Mouse (Mus musculus): ENCODE results near the gene Tarbp1. TPM values are rescaled to one million over a fixed set of nuclear protein-coding genes. Genes with fewer than 3 reads are reported as not detected.

The Tarbp1 gene
- polyA plus RNA-seq (2014; fragmentation: Nextera tagmentation; extraction: Ambion mirVana), result 2.1 and 2.3 TPM in 2 replicates

DNA sequence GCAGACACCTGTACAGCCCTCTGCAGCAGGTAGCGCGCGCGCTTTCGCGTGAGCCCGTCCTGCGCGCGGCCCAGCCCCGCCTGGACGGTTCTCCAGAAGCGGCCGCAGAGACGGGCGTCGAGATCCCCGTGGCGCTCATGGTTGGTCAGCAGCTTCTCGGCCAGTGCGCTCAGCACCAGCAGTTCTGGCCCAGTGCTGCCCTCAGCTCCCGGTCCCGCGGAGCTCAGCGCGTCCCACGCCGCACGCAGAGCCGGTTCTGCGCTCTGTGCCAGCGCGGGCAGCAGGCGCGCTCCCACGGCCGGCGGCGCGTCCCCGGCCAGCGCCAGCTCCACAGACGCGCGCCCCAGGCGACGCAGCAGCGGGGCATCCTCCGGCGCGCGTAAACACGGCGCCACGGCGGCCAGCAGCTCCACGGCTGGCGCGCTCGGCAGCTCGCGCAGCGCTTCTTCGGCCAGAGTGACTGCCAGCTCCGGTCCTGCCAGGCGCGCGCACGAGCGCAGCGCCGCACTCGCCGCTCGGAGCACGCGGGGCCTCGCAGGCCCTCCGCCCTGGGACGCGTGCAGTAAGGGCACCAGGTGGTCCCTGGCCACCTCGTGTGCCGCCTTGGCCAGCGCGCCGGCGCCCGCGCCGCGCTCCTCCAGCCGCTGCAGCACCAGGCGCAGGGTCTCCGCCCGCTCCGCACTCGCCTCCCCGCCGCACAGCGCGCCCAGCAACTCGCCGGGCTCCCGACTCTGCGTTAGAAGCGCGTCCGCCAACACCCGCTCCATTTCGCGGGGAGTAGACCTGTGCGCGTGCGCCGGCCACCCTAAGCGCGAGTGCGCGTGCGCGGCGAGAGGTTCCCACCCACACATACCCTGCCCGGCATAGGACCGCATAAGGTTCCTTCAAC lies at the start of gene Tarbp1:
Tarbp1 (minus strand) TSS at position 767 of the 889 bp plus-strand sequence.
- H3K4me3 ChIP-seq (ENCODE audit: control insufficient read depth in 1 of 2, insufficient read depth in 1 of 2, low read depth in 1 of 2, low read length in 2 of 2), result peak within 1 kb of the TSS; percentile 57 to 91
- peak within 1 kb of the TSS; percentile 37 to 82; a peak in 3 of 4 replicates for H3K27ac ChIP-seq (replicated peaks in 1 of 2; ENCODE audit: control insufficient read depth in 1 of 2, insufficient read depth in 1 of 2, low read depth in 2 of 2, low read length in 2 of 2)
- H3K27me3 ChIP-seq (ENCODE audit: control insufficient read depth, insufficient read depth, low read length), result peaks cover 7% of the 10 kb centered on the region; the same call in 1 of the 2 replicates
- WGBS, result under 1% methylated on average over 121 of the region's 124 CpGs
- H3K4me1 ChIP-seq (ENCODE audit: control insufficient read depth in 2 of 2, insufficient read depth in 2 of 2, low read length in 2 of 2), result peaks cover 6 to 12% of the 10 kb centered on the region in 2 experiments
- peak; percentile 93 for ATAC-seq (ENCODE audit: insufficient number of reproducible peaks, insufficient read depth, low FRiP score, low read depth)
- H3K4me2 ChIP-seq (ENCODE audit: low read length), result peak within 1 kb of the TSS; percentile 94
- no peaks in the 10 kb centered on the region for H3K9me3 ChIP-seq (ENCODE audit: control insufficient read depth, low read length)
- peak within 1 kb of the TSS; percentile 86 for H3K9ac ChIP-seq (ENCODE audit: low read length)
- peaks cover 16% of the 10 kb centered on the region for H3K36me3 ChIP-seq (ENCODE audit: control insufficient read depth, insufficient read depth, low read length)

DNA sequence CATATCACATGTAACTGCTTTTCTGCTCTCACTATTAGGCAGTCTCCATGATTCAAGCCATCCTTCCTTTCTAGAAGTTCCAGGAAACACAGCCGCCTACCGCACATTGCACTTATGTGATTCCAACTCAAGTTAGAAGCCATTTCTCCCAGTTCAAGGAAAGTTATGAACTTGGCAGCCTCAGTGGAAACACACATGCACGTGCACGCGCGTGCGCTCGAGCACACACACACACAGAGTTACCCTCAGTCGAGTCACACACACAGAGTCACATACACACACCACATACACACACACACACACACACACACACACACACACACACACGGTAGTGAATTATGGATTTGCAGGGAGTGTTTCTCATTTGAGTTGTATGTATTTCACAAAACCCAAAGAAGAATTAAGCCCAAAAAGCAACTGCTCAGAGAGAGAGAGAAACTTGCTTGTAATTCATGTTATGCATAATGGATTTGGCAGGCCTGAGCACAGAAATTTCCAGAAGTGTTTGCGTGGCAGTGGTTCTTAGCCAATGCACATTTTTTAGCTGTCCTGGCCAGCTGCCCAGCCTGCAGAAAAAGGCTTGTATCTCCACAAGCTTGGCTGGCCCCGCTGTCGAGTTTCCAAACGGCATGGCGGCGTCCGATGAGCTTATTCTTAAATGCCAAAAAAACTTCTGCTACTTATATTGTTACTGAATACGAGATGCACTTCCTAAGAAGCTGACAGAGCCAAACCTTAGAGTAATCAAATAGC lies 49.5 kb upstream of the Tarbp1 start:
- Histone ChIP-seq H3K4me3 (ENCODE audit: control insufficient read depth in 1 of 2, insufficient read depth in 1 of 2, low read depth in 1 of 2, low read length in 2 of 2) (no peak overlapping the region), H3K4me2 (ENCODE audit: low read length) (no peak overlapping the region), H3K36me3 (ENCODE audit: control insufficient read depth, insufficient read depth, low read length) (no peaks in the 10 kb centered on the region), H3K27ac (replicated peaks in 1 of 2; ENCODE audit: control insufficient read depth in 1 of 2, insufficient read depth in 1 of 2, low read depth in 2 of 2, low read length in 2 of 2) (peak overlapping the region; percentile 88 to 93), H3K4me1 (ENCODE audit: control insufficient read depth in 2 of 2, insufficient read depth in 2 of 2, low read length in 2 of 2) (peaks cover 52 to 63% of the 10 kb centered on the region in 2 experiments), H3K27me3 (ENCODE audit: control insufficient read depth, insufficient read depth, low read length) (no peaks in the 10 kb centered on the region), H3K9me3 (ENCODE audit: control insufficient read depth, low read length) (no peaks in the 10 kb centered on the region), H3K9ac (ENCODE audit: low read length) (peak overlapping the region; percentile 41)
- WGBS, result 47% methylated on average over 18 of the region's 18 CpGs
- ATAC-seq (ENCODE audit: insufficient number of reproducible peaks, insufficient read depth, low FRiP score, low read depth), result no peak

DNA sequence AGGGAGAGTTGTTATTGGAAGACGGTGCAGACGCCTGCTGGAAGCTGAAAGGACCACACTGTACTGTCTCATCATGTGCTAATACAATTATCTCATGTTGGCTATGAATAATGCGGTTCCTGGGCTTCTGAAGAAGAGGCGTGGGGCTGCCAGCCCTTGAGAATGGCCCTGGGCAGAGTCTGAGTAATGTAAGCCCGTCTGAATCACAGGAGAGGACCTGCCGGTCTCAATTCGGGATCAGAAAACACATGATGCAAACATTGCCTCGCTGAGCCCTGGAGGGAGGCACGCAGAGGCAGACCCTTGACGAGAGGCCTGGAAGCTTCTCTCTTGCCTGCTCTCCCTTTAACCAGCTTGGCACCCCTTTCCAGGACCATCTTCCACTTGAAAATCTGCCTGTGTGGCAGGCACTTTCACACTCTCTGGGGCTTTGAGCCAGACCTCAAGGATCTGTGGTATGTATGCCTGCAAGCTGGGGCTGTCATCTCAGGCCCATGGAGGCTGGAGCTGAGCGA lies 48.3 kb upstream of the Tarbp1 start:
- 62% methylated on average over 11 of the region's 11 CpGs for WGBS
- no peak overlapping the region for H3K4me2 ChIP-seq (ENCODE audit: low read length)
- no peaks in the 10 kb centered on the region for H3K36me3 ChIP-seq (ENCODE audit: control insufficient read depth, insufficient read depth, low read length)
- no peaks in the 10 kb centered on the region for H3K9me3 ChIP-seq (ENCODE audit: control insufficient read depth, low read length)
- H3K27me3 ChIP-seq (ENCODE audit: control insufficient read depth, insufficient read depth, low read length), result no peaks in the 10 kb centered on the region
- no peak overlapping the region for H3K9ac ChIP-seq (ENCODE audit: low read length)
- no peak overlapping the region for H3K4me3 ChIP-seq (ENCODE audit: control insufficient read depth in 1 of 2, insufficient read depth in 1 of 2, low read depth in 1 of 2, low read length in 2 of 2)
- H3K27ac ChIP-seq (replicated peaks in 1 of 2; ENCODE audit: control insufficient read depth in 1 of 2, insufficient read depth in 1 of 2, low read depth in 2 of 2, low read length in 2 of 2), result peak overlapping the region; percentile 52 to 93
- no peak for ATAC-seq (ENCODE audit: insufficient number of reproducible peaks, insufficient read depth, low FRiP score, low read depth)
- H3K4me1 ChIP-seq (ENCODE audit: control insufficient read depth in 2 of 2, insufficient read depth in 2 of 2, low read length in 2 of 2), result peaks cover 40 to 61% of the 10 kb centered on the region in 2 experiments

DNA sequence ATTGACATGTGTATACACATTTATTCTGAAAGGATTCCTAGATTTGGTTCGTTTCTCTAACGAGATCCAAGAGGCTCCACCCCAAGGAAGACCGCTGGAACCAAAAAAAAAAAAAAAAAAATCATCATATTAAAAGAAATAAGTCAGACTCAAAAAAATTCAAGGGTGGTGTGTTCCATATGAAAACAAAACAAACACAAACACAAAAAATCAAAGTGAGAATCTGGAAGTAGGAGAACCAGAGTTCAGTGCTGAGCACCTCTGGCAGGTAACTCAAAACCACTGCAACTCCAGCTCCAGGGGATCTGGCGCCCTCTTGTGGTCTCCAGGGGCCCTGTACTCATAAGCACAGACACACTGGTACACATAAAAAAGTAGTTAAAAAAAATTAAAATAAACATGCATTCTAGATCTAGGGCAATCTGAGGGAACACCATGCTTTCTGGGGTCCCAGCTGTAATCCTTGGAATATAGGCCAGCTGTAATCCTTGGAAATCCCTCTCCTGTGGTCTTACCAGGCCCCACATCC lies 44.6 kb upstream of the Tarbp1 start:
- ATAC-seq (ENCODE audit: insufficient number of reproducible peaks, insufficient read depth, low FRiP score, low read depth), result no peak
- 90% methylated on average over 4 of the region's 4 CpGs for WGBS

DNA sequence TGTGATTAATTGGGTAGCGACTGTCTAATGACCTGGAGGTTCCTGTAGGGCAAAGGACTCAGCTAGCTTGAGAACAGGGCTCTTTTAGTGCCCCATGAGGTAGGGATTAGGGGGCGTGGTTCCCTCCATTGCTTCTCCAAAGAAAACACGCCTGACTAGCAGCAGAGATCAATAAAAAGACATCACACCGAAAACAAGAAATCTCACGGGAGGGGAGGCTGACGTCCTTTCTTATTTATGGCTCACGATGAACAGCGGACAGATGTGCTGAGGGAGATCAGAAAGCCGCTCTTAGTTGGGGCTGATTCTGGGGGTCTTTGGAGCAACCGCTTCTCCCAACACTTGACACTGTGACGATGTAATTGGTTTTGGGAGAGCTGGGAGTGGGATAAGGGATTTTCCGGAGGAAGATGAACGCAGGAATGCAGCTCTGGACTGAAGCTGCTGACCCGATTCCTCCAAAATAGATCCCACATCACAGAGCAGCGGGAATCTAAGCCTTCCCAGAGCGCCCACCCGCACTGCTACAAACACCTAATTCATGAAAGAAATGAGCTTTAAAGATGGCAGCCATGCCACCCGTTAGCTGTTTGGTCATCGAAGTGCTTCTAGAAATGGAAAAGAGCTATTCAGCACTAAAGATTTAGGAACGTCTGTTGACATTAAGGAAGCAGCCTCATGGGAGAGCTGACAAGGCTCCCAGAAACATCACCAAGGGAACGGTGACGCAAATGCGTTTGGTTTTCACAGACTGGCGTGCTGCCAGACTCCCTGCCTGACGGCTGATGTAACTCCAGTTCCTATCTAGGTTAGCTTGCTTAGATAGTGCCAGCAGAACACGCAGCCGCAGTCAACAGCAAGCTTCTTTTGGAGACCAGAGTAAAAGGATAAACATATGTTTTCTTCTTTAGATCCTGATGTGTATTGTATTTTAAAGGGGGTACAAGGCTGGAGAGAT lies 42.0 kb upstream of the Tarbp1 start:
- 5% methylated on average over 27 of the region's 27 CpGs for WGBS

More for the DNA sequence above, 44.6 kb upstream of the Tarbp1 start:
- H3K9me3 ChIP-seq (ENCODE audit: control insufficient read depth, low read length), result no peaks in the 10 kb centered on the region
- H3K4me1 ChIP-seq (ENCODE audit: control insufficient read depth in 2 of 2, insufficient read depth in 2 of 2, low read length in 2 of 2), result peaks cover 24 to 44% of the 10 kb centered on the region in 2 experiments
- H3K36me3 ChIP-seq (ENCODE audit: control insufficient read depth, insufficient read depth, low read length), result no peaks in the 10 kb centered on the region
- H3K27ac ChIP-seq (replicated peaks in 1 of 2; ENCODE audit: control insufficient read depth in 1 of 2, insufficient read depth in 1 of 2, low read depth in 2 of 2, low read length in 2 of 2), result no peak overlapping the region
- H3K4me2 ChIP-seq (ENCODE audit: low read length), result no peak overlapping the region
- H3K9ac ChIP-seq (ENCODE audit: low read length), result no peak overlapping the region
- H3K27me3 ChIP-seq (ENCODE audit: control insufficient read depth, insufficient read depth, low read length), result no peaks in the 10 kb centered on the region
- H3K4me3 ChIP-seq (ENCODE audit: control insufficient read depth in 1 of 2, insufficient read depth in 1 of 2, low read depth in 1 of 2, low read length in 2 of 2), result no peak overlapping the region

DNA sequence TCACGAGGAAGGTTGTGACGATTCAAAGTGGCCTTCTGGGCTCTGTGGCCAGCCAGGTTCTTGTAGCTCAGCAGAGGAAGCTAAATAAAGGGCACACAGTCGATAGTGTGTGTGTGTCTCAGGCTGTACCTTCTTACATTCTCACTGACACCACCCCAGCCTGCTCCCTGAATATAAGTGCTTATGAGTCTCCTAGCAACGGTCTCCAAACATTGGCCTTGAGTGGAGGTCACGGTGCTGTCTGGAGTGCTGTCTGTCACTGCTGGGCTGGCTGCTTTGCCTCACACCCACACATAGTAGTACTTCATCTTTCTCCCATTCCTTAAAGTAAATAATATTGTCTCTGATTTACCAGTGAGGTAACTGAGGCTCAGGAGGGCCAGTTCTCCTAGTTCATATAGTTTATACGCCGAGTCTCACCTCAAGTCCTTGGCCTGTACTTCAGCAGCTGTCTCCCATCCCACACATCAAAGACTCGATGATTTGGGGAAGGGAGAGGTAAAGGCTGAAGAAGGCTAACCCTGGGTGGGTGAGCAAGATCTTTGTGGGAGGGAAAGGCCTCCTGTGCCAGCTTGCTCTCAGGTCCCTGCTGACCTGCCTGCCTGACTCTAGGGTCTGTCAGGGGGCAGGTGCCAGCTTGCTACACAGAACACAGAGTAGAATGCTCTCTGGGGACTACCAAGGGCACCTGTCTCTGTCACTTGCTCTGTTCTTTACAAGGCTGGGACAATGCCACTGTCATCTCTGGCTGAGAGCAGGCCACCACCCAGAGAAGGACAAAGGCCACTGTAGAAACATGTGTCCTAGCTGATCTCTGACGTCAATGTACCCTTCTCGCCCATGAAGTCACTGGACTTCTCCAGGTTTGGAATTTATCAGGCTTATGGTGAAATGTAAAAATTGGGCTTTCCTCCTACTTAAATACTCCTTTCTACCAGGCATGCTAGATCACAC lies 39.4 kb upstream of the Tarbp1 start:
- Histone ChIP-seq H3K27me3 (ENCODE audit: control insufficient read depth, insufficient read depth, low read length) (no peaks in the 10 kb centered on the region), H3K4me2 (ENCODE audit: low read length) (peak overlapping the region; percentile 28; the same call in 1 of the 2 replicates), H3K4me3 (ENCODE audit: control insufficient read depth in 1 of 2, insufficient read depth in 1 of 2, low read depth in 1 of 2, low read length in 2 of 2) (no peak overlapping the region), H3K4me1 (ENCODE audit: control insufficient read depth in 2 of 2, insufficient read depth in 2 of 2, low read length in 2 of 2) (peaks cover 17 to 37% of the 10 kb centered on the region in 2 experiments), H3K27ac (replicated peaks in 1 of 2; ENCODE audit: control insufficient read depth in 1 of 2, insufficient read depth in 1 of 2, low read depth in 2 of 2, low read length in 2 of 2) (peak overlapping the region; percentile 71 to 87), H3K9ac (ENCODE audit: low read length) (peak overlapping the region; percentile 47), H3K9me3 (ENCODE audit: control insufficient read depth, low read length) (no peaks in the 10 kb centered on the region), H3K36me3 (ENCODE audit: control insufficient read depth, insufficient read depth, low read length) (no peaks in the 10 kb centered on the region)
- peak; percentile 64 for ATAC-seq (ENCODE audit: insufficient number of reproducible peaks, insufficient read depth, low FRiP score, low read depth)
- WGBS, result 37% methylated on average over 10 of the region's 10 CpGs

More for the DNA sequence above, 42.0 kb upstream of the Tarbp1 start:
- Histone ChIP-seq H3K9ac (ENCODE audit: low read length) (peak overlapping the region; percentile 66), H3K4me2 (ENCODE audit: low read length) (peak overlapping the region; percentile 78), H3K4me3 (ENCODE audit: control insufficient read depth in 1 of 2, insufficient read depth in 1 of 2, low read depth in 1 of 2, low read length in 2 of 2) (peak overlapping the region; percentile 31 to 38), H3K36me3 (ENCODE audit: control insufficient read depth, insufficient read depth, low read length) (no peaks in the 10 kb centered on the region), H3K4me1 (ENCODE audit: control insufficient read depth in 2 of 2, insufficient read depth in 2 of 2, low read length in 2 of 2) (peaks cover 17 to 37% of the 10 kb centered on the region in 2 experiments), H3K27ac (replicated peaks in 1 of 2; ENCODE audit: control insufficient read depth in 1 of 2, insufficient read depth in 1 of 2, low read depth in 2 of 2, low read length in 2 of 2) (peak overlapping the region; percentile 90 to 92), H3K9me3 (ENCODE audit: control insufficient read depth, low read length) (no peaks in the 10 kb centered on the region), H3K27me3 (ENCODE audit: control insufficient read depth, insufficient read depth, low read length) (no peaks in the 10 kb centered on the region)
- ATAC-seq (ENCODE audit: insufficient number of reproducible peaks, insufficient read depth, low FRiP score, low read depth), result peak; percentile 73
